Mouse (Mus musculus) kidney, embryonic 14.5 days (tissue): ENCODE data around the gene Gldc. TPM values are rescaled to one million over a fixed set of nuclear protein-coding genes. Genes with fewer than 3 reads are reported as not detected.

Experiments
- ATAC-seq: fragments of 200-750 bp; cut with Nextera tagmentation; 2 replicates; pipeline ENCODE4 v1.8.0; 2017; ENCODE audit warnings: moderate number of reproducible peaks, mild to moderate bottlenecking, moderate TSS enrichment, moderate library complexity; ENCODE audit not compliant: low FRiP score, low TSS enrichment
- H3K27ac ChIP-seq: fragments of 300-500 bp; sonication (generic); 2 replicates; pipeline ENCODE4 v1.5.1; 2014; ENCODE audit warnings: low read depth, mild to moderate bottlenecking, low read length, moderate library complexity, mixed read lengths
- H3K27me3 ChIP-seq: fragments of 300-500 bp; sonication (generic); 2 replicates; pipeline ENCODE4 v1.6.1; 2014; ENCODE audit warnings: mild to moderate bottlenecking, low read length; ENCODE audit not compliant: control insufficient read depth, insufficient read depth
- H3K36me3 ChIP-seq: fragments of 300-500 bp; sonication (generic); 2 replicates; pipeline ENCODE4 v1.6.1; 2014; ENCODE audit warnings: low read length, mixed read lengths; ENCODE audit not compliant: control insufficient read depth, insufficient read depth
- H3K4me1 ChIP-seq: fragments of 300-500 bp; sonication (generic); 2 replicates; pipeline ENCODE4 v1.6.1; 2014; ENCODE audit warnings: low read length, mixed read lengths; ENCODE audit not compliant: control insufficient read depth, insufficient read depth
- H3K4me2 ChIP-seq: fragments of 300-500 bp; sonication (generic); replicated peaks from 2 replicates; pipeline ENCODE4 v1.6.1; 2014; ENCODE audit warnings: low read depth, mild to moderate bottlenecking, low read length
- H3K4me3 ChIP-seq: fragments of 300-500 bp; sonication (generic); 2 replicates; pipeline ENCODE4 v1.5.1; 2014; ENCODE audit warnings: mild to moderate bottlenecking, low read length
- H3K9ac ChIP-seq: fragments of 300-500 bp; sonication (generic); 2 replicates; pipeline ENCODE4 v1.6.1; 2014; ENCODE audit warnings: low read depth, mild to moderate bottlenecking, low read length, moderate library complexity
- H3K9me3 ChIP-seq: fragments of 300-500 bp; sonication (generic); 2 replicates; pipeline ENCODE4 v1.6.1; 2016; ENCODE audit warnings: low read length; ENCODE audit not compliant: control insufficient read depth
- WGBS: fragments of 180-500 bp; shearing (Covaris S2); extraction: QIAGEN DNeasy Blood & Tissue Kit; methylation state at CpG from one replicate; pipeline ENCODE4 v1.1.7; 2014; 5-methylcytosine and 5-hydroxymethylcytosine counted together
- polyA plus RNA-seq: library from polyadenylated mRNA; unstranded; fragments of >200 nt; fragmentation: Nextera tagmentation; extraction: Ambion mirVana; gene quantifications from 2 replicates; pipeline ENCODE4 v1.2.1, GENCODE M21; 2014

Gene Gldc
- polyA plus RNA-seq, 1 experiment from 2014 or later, result 15.4 TPM

DNA sequence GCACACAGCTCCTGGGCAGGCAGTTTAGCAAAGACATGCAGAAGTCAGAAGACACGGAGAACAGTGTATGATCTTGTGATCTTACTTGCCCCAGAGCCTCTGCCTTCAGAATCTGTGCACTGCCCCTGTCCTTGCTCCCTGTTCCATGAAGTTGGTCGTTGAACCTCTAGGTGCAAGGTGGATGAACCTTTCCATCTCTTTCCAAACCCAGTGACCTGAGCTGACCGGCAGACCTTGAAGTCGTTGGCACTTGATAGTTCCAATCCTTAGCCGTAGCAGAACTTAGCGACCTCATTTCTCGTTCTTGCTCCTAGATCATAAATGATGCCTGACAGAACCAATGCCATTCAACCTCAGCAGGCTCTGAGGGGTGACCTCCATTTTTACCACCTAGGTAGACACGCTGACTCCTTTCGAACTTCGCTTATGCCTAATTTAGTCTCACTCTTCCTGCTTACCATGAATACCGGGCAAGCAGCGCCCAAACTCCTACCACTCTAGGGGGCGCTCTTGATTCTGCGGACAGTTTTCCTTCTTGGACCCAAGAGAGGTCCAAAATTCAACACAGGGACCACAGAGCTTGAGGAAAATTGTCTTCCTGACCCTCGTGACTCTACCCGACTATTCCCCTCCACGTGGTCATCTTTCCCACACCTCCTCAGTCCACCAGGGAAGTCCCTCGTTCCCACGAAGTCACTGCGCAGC, 8.3 kb downstream of the Gldc start:
- Histone ChIP-seq H3K27me3 (no peaks in the 10 kb centered on the region), H3K27ac (no peak overlapping the region), H3K9me3 (no peaks in the 10 kb centered on the region), H3K4me2 (no peak overlapping the region), H3K4me1 (no peaks in the 10 kb centered on the region), H3K9ac (no peak overlapping the region), H3K36me3 (no peaks in the 10 kb centered on the region), H3K4me3 (no peak overlapping the region)
- 82% methylated on average over 20 of the region's 20 CpGs for WGBS
- no peak for ATAC-seq

DNA sequence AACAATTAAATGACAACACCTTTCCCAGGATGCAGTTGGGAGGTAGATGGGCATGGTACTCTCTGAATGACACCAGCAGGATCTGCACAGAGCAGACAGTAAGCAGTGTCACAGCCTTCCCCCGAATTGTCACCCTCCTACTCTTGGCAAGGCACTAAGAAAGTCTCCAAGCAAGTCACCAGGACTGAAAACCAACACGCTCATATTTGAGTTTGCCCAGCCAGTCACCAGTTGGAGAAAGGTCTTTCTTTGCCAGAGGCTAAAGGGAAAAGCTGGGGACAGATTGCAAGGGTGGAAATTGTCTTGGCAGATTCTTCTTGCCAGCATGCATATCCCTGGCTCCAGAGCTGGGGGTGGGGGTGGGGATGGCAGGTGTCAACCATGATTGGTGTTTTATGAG, 11.0 kb downstream of the Gldc start:
- no peak overlapping the region for H3K4me2 ChIP-seq
- 76% methylated on average over 2 of the region's 2 CpGs for WGBS
- no peak for ATAC-seq

DNA sequence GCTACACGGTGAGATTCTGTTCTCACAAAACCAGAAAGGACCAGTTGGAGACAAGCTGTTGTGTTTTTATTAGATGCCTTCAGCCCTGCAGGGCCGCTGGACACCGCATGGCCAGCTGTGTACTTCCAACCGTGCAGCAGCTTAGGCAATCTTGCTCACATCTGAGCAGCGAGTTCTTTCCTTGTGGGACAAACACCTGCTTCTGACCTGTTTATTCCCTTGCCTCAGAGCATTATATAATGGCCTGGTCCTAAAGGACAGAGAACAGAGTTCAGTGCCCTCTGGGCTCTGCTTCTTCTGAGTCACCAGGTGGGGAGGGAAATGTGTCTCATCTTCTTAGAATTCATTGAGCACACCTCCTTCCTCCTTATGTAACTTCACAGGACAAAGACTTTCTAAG, 12.4 kb downstream of the Gldc start:
- ATAC-seq, result no peak
- Histone ChIP-seq H3K9me3 (no peaks in the 10 kb centered on the region), H3K36me3 (no peaks in the 10 kb centered on the region), H3K27ac (no peak overlapping the region), H3K27me3 (no peaks in the 10 kb centered on the region), H3K4me2 (no peak overlapping the region), H3K4me1 (no peaks in the 10 kb centered on the region), H3K9ac (no peak overlapping the region), H3K4me3 (no peak overlapping the region)
- WGBS, result 81% methylated on average over 5 of the region's 5 CpGs

More for the DNA sequence above, 11.0 kb downstream of the Gldc start:
- Histone ChIP-seq H3K9ac (no peak overlapping the region), H3K36me3 (no peaks in the 10 kb centered on the region), H3K27me3 (no peaks in the 10 kb centered on the region), H3K27ac (no peak overlapping the region), H3K4me3 (no peak overlapping the region), H3K9me3 (no peaks in the 10 kb centered on the region), H3K4me1 (no peaks in the 10 kb centered on the region)

DNA sequence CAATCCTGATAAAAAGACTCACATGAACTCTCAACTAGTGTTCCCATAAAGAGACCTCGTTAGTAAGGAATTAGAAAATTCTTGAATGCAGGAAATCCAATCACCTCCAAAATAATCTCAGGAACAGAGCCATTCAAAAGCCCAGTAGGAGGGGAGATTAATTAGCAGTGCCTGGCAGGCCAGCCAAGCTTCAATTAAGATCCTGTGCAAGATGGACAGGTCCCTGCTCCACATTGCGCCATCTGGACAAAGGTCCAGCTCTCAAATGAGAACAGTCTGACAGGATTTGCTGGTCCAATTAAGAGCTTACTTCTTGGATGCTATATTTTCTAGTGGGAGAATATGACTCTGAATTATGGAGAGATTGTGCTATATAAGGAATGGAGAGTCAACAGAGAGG, 15.2 kb downstream of the Gldc start:
- Histone ChIP-seq H3K36me3 (no peaks in the 10 kb centered on the region), H3K4me1 (no peaks in the 10 kb centered on the region), H3K9ac (no peak overlapping the region), H3K9me3 (no peaks in the 10 kb centered on the region), H3K27me3 (no peaks in the 10 kb centered on the region), H3K4me2 (no peak overlapping the region), H3K4me3 (no peak overlapping the region), H3K27ac (no peak overlapping the region)
- no peak for ATAC-seq
- WGBS, result 78% methylated on average over 2 of the region's 2 CpGs

DNA sequence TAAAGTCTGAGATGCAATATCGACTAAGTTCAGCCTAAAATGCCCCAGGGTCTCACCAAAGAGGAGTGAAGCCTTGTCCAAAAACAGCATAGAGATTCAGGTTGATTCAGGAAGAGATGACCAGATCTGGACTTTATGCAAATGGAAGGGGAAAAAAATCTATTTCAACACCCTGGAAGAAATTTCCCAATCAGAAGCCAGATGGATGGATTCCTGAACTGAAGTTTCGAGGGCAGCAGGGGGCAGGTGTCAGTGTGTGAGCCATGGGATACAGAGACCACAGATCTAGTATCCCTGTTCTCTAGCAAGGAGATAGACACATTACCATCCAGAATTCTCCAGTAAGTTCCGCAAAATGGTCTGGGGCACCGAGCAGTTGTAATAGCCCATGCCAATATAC, 17.0 kb downstream of the Gldc start:
- no peaks in the 10 kb centered on the region for H3K4me1 ChIP-seq
- no peaks in the 10 kb centered on the region for H3K9me3 ChIP-seq
- no peak overlapping the region for H3K9ac ChIP-seq
- no peak overlapping the region for H3K4me2 ChIP-seq
- WGBS, result 96% methylated on average over 4 of the region's 4 CpGs
- no peak overlapping the region for H3K27ac ChIP-seq
- H3K27me3 ChIP-seq, result no peaks in the 10 kb centered on the region
- no peak for ATAC-seq
- no peak overlapping the region for H3K4me3 ChIP-seq
- no peaks in the 10 kb centered on the region for H3K36me3 ChIP-seq

DNA sequence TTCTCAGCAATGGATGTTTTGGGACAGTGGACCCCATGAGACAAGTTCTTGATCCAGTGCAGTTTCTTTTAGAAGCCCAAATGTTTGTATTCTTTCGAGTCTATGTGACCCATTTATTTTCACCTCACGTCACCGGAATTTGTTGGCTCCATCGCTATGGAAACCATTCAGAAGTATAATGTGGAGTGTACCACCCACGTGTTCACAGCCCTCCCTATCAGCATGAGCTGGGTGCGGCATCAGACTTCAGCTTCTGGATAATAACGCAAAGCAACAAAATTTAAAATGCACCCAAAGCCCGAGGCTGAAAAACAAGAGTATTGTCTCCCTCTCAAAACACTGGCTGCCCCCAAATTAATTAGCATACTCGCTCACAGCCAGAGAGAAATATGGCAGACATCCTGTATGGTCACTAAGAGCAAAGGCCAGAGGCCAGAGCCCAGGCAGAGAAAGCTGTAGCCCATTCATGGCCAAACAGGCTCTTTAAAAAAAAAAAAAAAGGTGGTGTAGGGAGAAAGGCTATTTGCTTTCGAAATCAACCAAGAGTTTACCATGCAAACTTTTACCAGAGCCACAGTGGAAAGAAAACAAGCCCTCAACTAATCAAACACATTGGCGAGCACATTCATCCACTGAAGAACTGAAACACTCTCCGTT, 18.1 kb downstream of the Gldc start:
- 71% methylated on average over 12 of the region's 12 CpGs for WGBS
- no peak for ATAC-seq
- Histone ChIP-seq H3K27me3 (no peaks in the 10 kb centered on the region), H3K36me3 (no peaks in the 10 kb centered on the region), H3K27ac (no peak overlapping the region), H3K4me1 (no peaks in the 10 kb centered on the region), H3K9ac (no peak overlapping the region), H3K4me2 (no peak overlapping the region), H3K9me3 (no peaks in the 10 kb centered on the region), H3K4me3 (no peak overlapping the region)

DNA sequence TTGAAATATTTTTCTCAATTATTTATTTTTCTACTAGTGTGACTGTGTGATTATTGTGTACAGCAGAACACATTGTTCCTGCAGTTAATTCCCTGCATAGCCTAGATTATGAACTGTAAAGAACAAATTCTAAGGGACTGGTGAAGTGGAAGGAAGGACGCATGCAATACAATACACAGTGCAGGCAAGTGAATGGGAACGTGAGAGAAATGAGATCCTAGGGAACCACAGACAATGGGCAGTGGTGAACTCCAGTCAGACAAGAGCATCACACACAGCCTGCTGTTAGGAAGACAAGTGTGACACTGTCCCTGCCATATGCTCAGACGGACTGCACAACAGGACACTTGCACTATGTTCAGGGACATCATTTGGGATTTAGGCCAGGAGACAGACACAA, 21.5 kb downstream of the Gldc start:
- Histone ChIP-seq H3K36me3 (no peaks in the 10 kb centered on the region), H3K4me1 (peaks cover 7% of the 10 kb centered on the region; the same call in 1 of the 2 replicates), H3K27me3 (no peaks in the 10 kb centered on the region), H3K9me3 (no peaks in the 10 kb centered on the region), H3K4me3 (no peak overlapping the region), H3K9ac (no peak overlapping the region), H3K4me2 (no peak overlapping the region), H3K27ac (no peak overlapping the region)
- WGBS, result 61% methylated on average over 3 of the region's 3 CpGs
- ATAC-seq, result no peak

DNA sequence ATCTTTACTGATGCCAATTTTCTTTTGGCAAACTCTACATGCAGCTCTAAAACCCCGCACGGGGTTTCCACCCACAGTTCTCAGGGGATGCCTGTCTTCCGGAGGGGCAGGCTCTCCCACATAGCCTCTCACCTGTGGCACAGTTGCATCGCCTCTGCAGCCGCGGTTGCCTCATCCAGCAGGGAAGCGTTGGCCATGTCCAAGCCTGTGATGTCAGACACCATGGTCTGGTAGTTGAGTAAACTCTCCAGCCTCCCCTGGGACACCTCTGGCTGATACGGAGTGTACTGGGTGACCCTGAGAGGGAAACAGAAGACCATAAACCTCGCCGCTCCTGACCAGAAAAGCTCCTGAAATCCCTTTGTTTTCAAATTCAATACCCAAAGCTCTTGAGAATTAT, 23.9 kb downstream of the Gldc start:
- peaks cover 7% of the 10 kb centered on the region; the same call in 1 of the 2 replicates for H3K4me1 ChIP-seq
- no peak overlapping the region for H3K9ac ChIP-seq
- 77% methylated on average over 10 of the region's 10 CpGs for WGBS
- no peak overlapping the region for H3K4me3 ChIP-seq
- no peak overlapping the region for H3K4me2 ChIP-seq
- H3K9me3 ChIP-seq, result no peaks in the 10 kb centered on the region
- no peaks in the 10 kb centered on the region for H3K27me3 ChIP-seq
- ATAC-seq, result no peak
- no peaks in the 10 kb centered on the region for H3K36me3 ChIP-seq
- H3K27ac ChIP-seq, result no peak overlapping the region

DNA sequence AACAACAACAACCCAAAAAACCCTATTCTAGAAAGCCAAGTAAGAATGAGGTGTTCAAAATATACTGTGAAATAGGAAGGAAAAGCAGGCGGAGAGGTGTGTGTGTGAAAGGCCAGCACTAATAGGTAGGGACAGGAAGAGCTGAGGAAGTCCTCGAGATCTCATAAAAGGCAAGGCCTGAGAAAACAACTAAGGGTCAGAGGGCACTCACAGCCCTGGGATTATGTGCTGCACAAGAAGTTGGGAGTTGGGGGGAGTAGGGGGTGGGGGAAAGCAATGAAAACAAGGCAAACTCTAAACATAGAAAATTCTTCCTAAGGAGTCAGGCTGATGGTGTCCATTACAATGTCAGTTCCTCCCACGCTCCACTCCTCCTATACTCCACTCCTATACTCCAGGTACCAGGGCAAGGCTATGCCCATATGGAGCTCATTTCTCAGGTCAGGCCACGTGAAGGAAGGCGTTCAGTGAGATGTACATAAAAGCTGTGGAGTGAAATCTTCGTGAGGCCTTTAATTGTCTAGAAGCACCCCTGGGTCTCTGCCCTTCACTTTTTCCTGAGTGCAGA, 25.9 kb downstream of the Gldc start:
- Histone ChIP-seq H3K27me3 (no peaks in the 10 kb centered on the region), H3K27ac (no peak overlapping the region), H3K4me2 (no peak overlapping the region), H3K9ac (no peak overlapping the region), H3K4me3 (no peak overlapping the region), H3K9me3 (no peaks in the 10 kb centered on the region), H3K36me3 (no peaks in the 10 kb centered on the region), H3K4me1 (peaks cover 7% of the 10 kb centered on the region; the same call in 1 of the 2 replicates)
- peak; percentile 88 for ATAC-seq
- WGBS, result 15% methylated on average over 6 of the region's 6 CpGs
